Comparison of ENCODE assay signal across 15 mouse cellular contexts in genomic region chr3:153771479-153771878, GRCm38 (mm10).
"Had no signal": no experiment of that assay in that cellular context is flagged by ENCODE, and none has a peak within 500 bp of the region (broad histone marks: within the 10 kb centered on the region; RNA-seq: fewer than 3 reads in every experiment).

No protein-coding gene starts in this region.

- H3K4me3 ChIP-seq: limb, embryonic 12.5 days; megakaryocyte, embryonic 14.5 days; midbrain, embryonic 12.5 days; neural tube, embryonic 13.5 days had no signal

- H3K4me1 ChIP-seq: limb, embryonic 12.5 days; midbrain, embryonic 12.5 days had no signal

- DNase-seq: kidney, adult 8-10 months; kidney, postnatal 25 days; layer of hippocampus, adult 9-11 months; layer of hippocampus, postnatal 36 days; lung, adult 2 months; lung, postnatal 36 days; right cerebral cortex, postnatal 14 days; thymus, postnatal 36 days had no signal

- H3K36me3 ChIP-seq: limb, embryonic 12.5 days; midbrain, embryonic 12.5 days; neural tube, embryonic 13.5 days had no signal

- H3K9me3 ChIP-seq: limb, embryonic 12.5 days; midbrain, embryonic 12.5 days; neural tube, embryonic 13.5 days had no signal

- H3K4me2 ChIP-seq: limb, embryonic 12.5 days; midbrain, embryonic 12.5 days; neural tube, embryonic 13.5 days had no signal

- H3K27me3 ChIP-seq: midbrain, embryonic 12.5 days; neural tube, embryonic 13.5 days had no signal

- H3K9ac ChIP-seq: limb, embryonic 12.5 days; midbrain, embryonic 12.5 days; neural tube, embryonic 13.5 days had no signal

- ATAC-seq: intestine, postnatal 0 days; lung, postnatal 0 days; midbrain, embryonic 16.5 days had no signal

- H3K27ac ChIP-seq: limb, embryonic 12.5 days; midbrain, embryonic 12.5 days; neural tube, embryonic 13.5 days had no signal
